Mouse (Mus musculus) fat pad, adult 2 months (tissue): ENCODE data around the gene Pfkm.
A peak's percentile ranks its signal among the peaks of the same experiment; 100 is the strongest.

Experiments
- DNase-seq: peaks from one replicate; pipeline ENCODE4 v3.0.0-alpha.2; 2011; ENCODE audit warnings: low read depth, low spot score; ENCODE audit errors: extremely low read depth

Gene Pfkm

GRCm38 (mm10) chr15:98135671-98136070 is 43.3 kb downstream of the Pfkm start:
- DNase-seq: no peak

- DNase-seq: no peak
Observed at GRCm38 (mm10) chr15:98136871-98137270, 44.5 kb downstream of the Pfkm start.

- DNase-seq: peak; percentile 45
Observed at GRCm38 (mm10) chr15:98139763-98140162, 47.4 kb downstream of the Pfkm start.

- no peak for DNase-seq
Observed at GRCm38 (mm10) chr15:98140809-98141208, 48.4 kb downstream of the Pfkm start.

- DNase-seq: no peak
Observed at GRCm38 (mm10) chr15:98142515-98142914, 50.1 kb downstream of the Pfkm start.

- DNase-seq: peak; percentile 68
Observed at GRCm38 (mm10) chr15:98144861-98145507, 52.6 kb downstream of the Pfkm start.

- peak; percentile 28 for DNase-seq
Observed at GRCm38 (mm10) chr15:98145559-98146181, 53.3 kb downstream of the Pfkm start.

- no peak for DNase-seq
Observed at GRCm38 (mm10) chr15:98148356-98148755, 56.0 kb downstream of the Pfkm start.

GRCm38 (mm10) chr15:98149166-98149602 is 56.8 kb downstream of the Pfkm start:
- no peak for DNase-seq

- no peak for DNase-seq
Observed at GRCm38 (mm10) chr15:98152916-98153315, 60.5 kb downstream of the Pfkm start.

- DNase-seq: no peak
Observed at GRCm38 (mm10) chr15:98153625-98154024, 61.2 kb downstream of the Pfkm start.

- DNase-seq: no peak
Observed at GRCm38 (mm10) chr15:98154146-98154545, 61.8 kb downstream of the Pfkm start.

- no peak for DNase-seq
Observed at GRCm38 (mm10) chr15:98154631-98155030, 62.2 kb downstream of the Pfkm start.

GRCm38 (mm10) chr15:98155272-98155671 is 62.9 kb downstream of the Pfkm start:
- DNase-seq: no peak

- DNase-seq: no peak
Observed at GRCm38 (mm10) chr15:98155944-98156343, 63.6 kb downstream of the Pfkm start.

GRCm38 (mm10) chr15:98157253-98157652 is 64.9 kb downstream of the Pfkm start:
- DNase-seq: no peak

GRCm38 (mm10) chr15:98161026-98161805 is 68.8 kb downstream of the Pfkm start:
- DNase-seq: no peak

GRCm38 (mm10) chr15:98162561-98162960 is 70.2 kb downstream of the Pfkm start:
- no peak for DNase-seq

GRCm38 (mm10) chr15:98165525-98165924 is 73.1 kb downstream of the Pfkm start, which contains the start of gene Asb8:
Asb8 (minus strand) TSS chr15:98165625.
- no peak for DNase-seq

- no peak for DNase-seq
Observed at GRCm38 (mm10) chr15:98166963-98167644, 74.7 kb downstream of the Pfkm start, which contains the start of gene Ccdc184. Ccdc184 (plus strand) TSS chr15:98167158.
